Mouse (Mus musculus) CH12.LX (cell line): Measurements from ENCODE around the gene Ppp1r12a. TPM values are rescaled to one million over a fixed set of nuclear protein-coding genes. Genes with fewer than 3 reads are reported as not detected.
A peak's percentile ranks its signal among the peaks of the same experiment; 100 is the strongest.

Experiments used
- DNase-seq: peaks from one replicate; pipeline ENCODE4 v3.0.0-alpha.2; 2013; ENCODE audit errors: extremely low read depth
- H3K27ac ChIP-seq: 2 replicates; pipeline ENCODE4 v1.5.1; 2012; ENCODE audit warnings: low read depth, mild to moderate bottlenecking, control low read depth, moderate library complexity; ENCODE audit not compliant: insufficient read depth
- H3K27me3 ChIP-seq: replicated peaks from 2 replicates; pipeline ENCODE3; 2012; ENCODE audit warnings: inconsistent platforms
- H3K36me3 ChIP-seq, 2 experiments: replicated peaks in 1 of 2; 2 replicates each; pipeline versions ENCODE3 to v1.6.1; 2012; ENCODE audit warnings: inconsistent platforms in 1 of 2, low read length in 1 of 2, mild to moderate bottlenecking in 1 of 2, mixed read lengths in 1 of 2, moderate library complexity in 1 of 2; ENCODE audit not compliant: control insufficient read depth in 1 of 2, insufficient read depth in 1 of 2
- H3K4me1 ChIP-seq, 2 experiments: 2 replicates each; pipeline ENCODE4 v1.6.1; 2012; ENCODE audit warnings: inconsistent platforms in 1 of 2, moderate library complexity in 1 of 2; ENCODE audit not compliant: insufficient read depth in 2 of 2, control insufficient read depth in 1 of 2
- H3K4me2 ChIP-seq: 2 replicates; pipeline ENCODE4 v1.6.1; 2012; ENCODE audit warnings: low read depth, mild to moderate bottlenecking, control low read depth; ENCODE audit not compliant: poor library complexity, insufficient read depth, severe bottlenecking
- H3K4me3 ChIP-seq, 3 experiments: fragments of 150-350 bp in 1 of 3; sonication (generic) in 1 of 3; replicated peaks in 1 of 3; 2 replicates each; pipeline versions ENCODE3 to v1.5.1; 2011 to 2012; ENCODE audit warnings: low read depth in 2 of 3, low read length in 2 of 3, mild to moderate bottlenecking in 2 of 3, moderate library complexity in 2 of 3, control low read depth in 1 of 3, improper control_type of control experiment in 1 of 3, inconsistent platforms in 1 of 3, mixed read lengths in 1 of 3; ENCODE audit not compliant: poor library complexity in 1 of 3
- H3K79me2 ChIP-seq: replicated peaks from 2 replicates; pipeline ENCODE4 v1.6.1; 2012; ENCODE audit warnings: mild to moderate bottlenecking, moderate library complexity; ENCODE audit not compliant: control insufficient read depth, poor library complexity, insufficient read depth, severe bottlenecking; ENCODE audit errors: extremely low read depth
- H3K9ac ChIP-seq: 2 replicates; pipeline ENCODE4 v1.6.1; 2012; ENCODE audit warnings: low read depth, mild to moderate bottlenecking, control low read depth, moderate library complexity; ENCODE audit not compliant: insufficient read depth
- H3K9me3 ChIP-seq: replicated peaks from 2 replicates; pipeline ENCODE3; 2012; ENCODE audit warnings: low read length, inconsistent platforms, mixed read lengths
- BHLHE40 ChIP-seq: IDR thresholded peaks from 2 replicates; pipeline ENCODE4 v1.6.1; 2011; ENCODE audit warnings: mild to moderate bottlenecking, low read depth, low read length, improper control_type of control experiment
- CHD1 ChIP-seq: IDR thresholded peaks from 2 replicates; pipeline ENCODE4 v1.6.1; 2012; ENCODE audit warnings: low read depth, low read length, improper control_type of control experiment, inconsistent platforms
- CHD2 ChIP-seq: IDR thresholded peaks from 2 replicates; pipeline ENCODE4 v1.6.1; 2011; ENCODE audit warnings: low read length, improper control_type of control experiment
- CTCF ChIP-seq, 2 experiments: IDR thresholded peaks in 1 of 2; conservative IDR thresholded peaks in 1 of 2; 2 replicates each; pipeline ENCODE4 v1.5.1; 2011 to 2012; ENCODE audit warnings: low read depth in 2 of 2, low read length in 2 of 2, improper control_type of control experiment in 1 of 2, inconsistent platforms in 1 of 2, mild to moderate bottlenecking in 1 of 2, moderate library complexity in 1 of 2
- E2F4 ChIP-seq: IDR thresholded peaks from 2 replicates; pipeline ENCODE4 v1.6.1; 2011; ENCODE audit warnings: low read depth, low read length, improper control_type of control experiment; ENCODE audit not compliant: insufficient replicate concordance
- ELF1 ChIP-seq: IDR thresholded peaks from 2 replicates; pipeline ENCODE4 v1.6.1; 2014; ENCODE audit warnings: low read depth, mild to moderate bottlenecking, inconsistent platforms, low read length, improper control_type of control experiment
- EP300 ChIP-seq: IDR thresholded peaks from 2 replicates; pipeline ENCODE4 v1.6.1; 2011; ENCODE audit warnings: low read length, improper control_type of control experiment
- ETS1 ChIP-seq: conservative IDR thresholded peaks from 2 replicates; pipeline ENCODE4 v1.6.1; 2012; ENCODE audit warnings: low read depth, mild to moderate bottlenecking, inconsistent platforms, low read length, improper control_type of control experiment, moderate library complexity
- GABPA ChIP-seq: IDR thresholded peaks from 2 replicates; pipeline ENCODE4 v1.6.1; 2012; ENCODE audit warnings: low read depth, low read length, improper control_type of control experiment, inconsistent platforms; ENCODE audit not compliant: insufficient replicate concordance
- HCFC1 ChIP-seq: IDR thresholded peaks from 2 replicates; pipeline ENCODE4 v1.6.1; 2012; ENCODE audit warnings: low read depth, mild to moderate bottlenecking, inconsistent platforms, low read length, improper control_type of control experiment
- IRF4 ChIP-seq: IDR thresholded peaks from 2 replicates; pipeline ENCODE4 v1.6.1; 2014; ENCODE audit warnings: low read depth, mild to moderate bottlenecking, inconsistent platforms, low read length, improper control_type of control experiment
- JUN ChIP-seq: IDR thresholded peaks from 2 replicates; pipeline ENCODE4 v1.6.1; 2011; ENCODE audit warnings: low read depth, mild to moderate bottlenecking, low read length, improper control_type of control experiment, moderate library complexity; ENCODE audit not compliant: insufficient read depth
- JUND ChIP-seq: conservative IDR thresholded peaks from 2 replicates; pipeline ENCODE4 v1.6.1; 2011; ENCODE audit warnings: low read depth, low read length, improper control_type of control experiment
- KAT2A ChIP-seq: IDR thresholded peaks from 2 replicates; pipeline ENCODE4 v1.6.1; 2012; ENCODE audit warnings: low read length, improper control_type of control experiment, inconsistent platforms; ENCODE audit not compliant: insufficient replicate concordance
- MAFK ChIP-seq: IDR thresholded peaks from 2 replicates; pipeline ENCODE4 v1.6.1; 2011; ENCODE audit warnings: low read length, improper control_type of control experiment; ENCODE audit not compliant: insufficient replicate concordance
- MAX ChIP-seq: IDR thresholded peaks from 2 replicates; pipeline ENCODE4 v1.6.1; 2011; ENCODE audit warnings: low read length, improper control_type of control experiment
- MAZ ChIP-seq: IDR thresholded peaks from 2 replicates; pipeline ENCODE4 v1.6.1; 2012; ENCODE audit warnings: low read depth, mild to moderate bottlenecking, inconsistent platforms, low read length, improper control_type of control experiment, moderate library complexity
- MEF2A ChIP-seq: IDR thresholded peaks from 2 replicates; pipeline ENCODE4 v1.6.1; 2014; ENCODE audit warnings: low read depth, mild to moderate bottlenecking, inconsistent platforms, low read length, improper control_type of control experiment, borderline replicate concordance
- MXI1 ChIP-seq: IDR thresholded peaks from 2 replicates; pipeline ENCODE4 v1.6.1; 2011; ENCODE audit warnings: mild to moderate bottlenecking, low read depth, low read length, improper control_type of control experiment
- MYC ChIP-seq: IDR thresholded peaks from 2 replicates; pipeline ENCODE4 v1.6.1; 2011; ENCODE audit warnings: low read depth, mild to moderate bottlenecking, improper control_type of control experiment, low read length
- NELFE ChIP-seq: IDR thresholded peaks from 2 replicates; pipeline ENCODE4 v1.6.1; 2011; ENCODE audit warnings: low read depth, low read length, improper control_type of control experiment
- NRF1 ChIP-seq: IDR thresholded peaks from 2 replicates; pipeline ENCODE4 v1.6.1; 2014; ENCODE audit warnings: low read depth, mild to moderate bottlenecking, inconsistent platforms, low read length, improper control_type of control experiment, moderate library complexity
- PAX5 ChIP-seq: IDR thresholded peaks from 2 replicates; pipeline ENCODE4 v1.6.1; 2012; ENCODE audit warnings: low read length, inconsistent platforms, mixed read lengths
- POLR2A ChIP-seq: IDR thresholded peaks from 2 replicates; pipeline ENCODE4 v1.6.1; 2011; ENCODE audit warnings: low read depth, mild to moderate bottlenecking, improper control_type of control experiment, low read length
- POLR2AphosphoS2 ChIP-seq: IDR thresholded peaks from 2 replicates; pipeline ENCODE4 v1.6.1; 2011; ENCODE audit warnings: low read depth, low read length, improper control_type of control experiment
- RAD21 ChIP-seq: IDR thresholded peaks from 2 replicates; pipeline ENCODE4 v1.6.1; 2011; ENCODE audit warnings: low read depth, mild to moderate bottlenecking, low read length, improper control_type of control experiment, moderate library complexity
- RCOR1 ChIP-seq: conservative IDR thresholded peaks from 2 replicates; pipeline ENCODE4 v1.6.1; 2012; ENCODE audit warnings: low read depth, mild to moderate bottlenecking, inconsistent platforms, low read length, improper control_type of control experiment
- SIN3A ChIP-seq: IDR thresholded peaks from 2 replicates; pipeline ENCODE4 v1.6.1; 2012; ENCODE audit warnings: low read length, improper control_type of control experiment, inconsistent platforms
- SMC3 ChIP-seq: IDR thresholded peaks from 2 replicates; pipeline ENCODE4 v1.6.1; 2011; ENCODE audit warnings: low read depth, low read length, improper control_type of control experiment
- TBP ChIP-seq: conservative IDR thresholded peaks from 2 replicates; pipeline ENCODE4 v1.6.1; 2011; ENCODE audit warnings: low read depth, low read length, improper control_type of control experiment
- TCF12 ChIP-seq: IDR thresholded peaks from 2 replicates; pipeline ENCODE4 v1.6.1; 2014; ENCODE audit warnings: low read depth, mild to moderate bottlenecking, inconsistent platforms, low read length, improper control_type of control experiment
- UBTF ChIP-seq: IDR thresholded peaks from 2 replicates; pipeline ENCODE4 v1.6.1; 2012; ENCODE audit warnings: low read depth, mild to moderate bottlenecking, inconsistent platforms, low read length, improper control_type of control experiment, moderate library complexity
- USF1 ChIP-seq: IDR thresholded peaks from 2 replicates; pipeline ENCODE4 v1.6.1; 2014; ENCODE audit warnings: low read depth, mild to moderate bottlenecking, inconsistent platforms, low read length, improper control_type of control experiment
- USF2 ChIP-seq: conservative IDR thresholded peaks from 2 replicates; pipeline ENCODE4 v1.6.1; 2011; ENCODE audit warnings: low read depth, low read length, improper control_type of control experiment
- ZC3H11A ChIP-seq: IDR thresholded peaks from 2 replicates; pipeline ENCODE4 v1.6.1; 2012; ENCODE audit warnings: low read depth, mild to moderate bottlenecking, inconsistent platforms, low read length, improper control_type of control experiment
- ZKSCAN1 ChIP-seq: IDR thresholded peaks from 2 replicates; pipeline ENCODE4 v1.6.1; 2012; ENCODE audit warnings: low read depth, inconsistent platforms, low read length, improper control_type of control experiment, borderline replicate concordance
- ZMIZ1 ChIP-seq: IDR thresholded peaks from 2 replicates; pipeline ENCODE4 v1.6.1; 2012; ENCODE audit warnings: low read depth, mild to moderate bottlenecking, inconsistent platforms, low read length, improper control_type of control experiment
- dilution Hi-C: fragments of 300-500 bp; cut with MboI; formaldehyde crosslinking; loops from 2 replicates; pipeline ENCODE4 v1.14.3; 2020; ENCODE audit warnings: low sequenced_read_pairs; ENCODE audit not compliant: extremely low pct_unique_long_range_greater_than_20kb, extremely low pct_ligation_motif_present
- in situ Hi-C: fragments of 300-500 bp; cut with MboI; formaldehyde crosslinking; loops from 3 replicates; pipeline ENCODE4 v1.14.3; 2019; ENCODE audit warnings: low sequenced_read_pairs, low pct_ligation_motif_present, low pct_unique_long_range_greater_than_20kb, mixed read lengths
- polyA plus RNA-seq: library from polyadenylated mRNA; unstranded; fragments of >175 nt; gene quantifications from 2 replicates; pipeline ENCODE4 v1.2.1, GENCODE M21; 2012; ENCODE audit warnings: low read depth; ENCODE audit not compliant: insufficient read length
- total RNA-seq, 2 experiments: library from RNA; depleted of rRNA; stranded (reverse); fragments of 300-350 nt in 1 of 2; fragments of >200 nt in 1 of 2; gene quantifications; 2 replicates each; pipeline ENCODE4 v1.2.3; 2012 to 2014

Ppp1r12a gene
- total RNA-seq (2012; rRNA removed) (34.4 and 41.8 TPM in 2 replicates), total RNA-seq (2014; rRNA removed) (70.8 and 79.8 TPM in 2 replicates), polyA plus RNA-seq (59.7 and 60.0 TPM in 2 replicates)

GRCm38 (mm10) chr10:108161261-108162256, at the start of gene Ppp1r12a:
Gene Ppp1r12a (plus strand): TSS chr10:108162193.
- Histone ChIP-seq H3K9me3 (no peaks in the 10 kb centered on the region), H3K4me2 (peak within 1 kb of the TSS; percentile 75), H3K36me3 (peaks cover 0 to 10% of the 10 kb centered on the region in 2 experiments), H3K27ac (peak within 1 kb of the TSS; percentile 90), H3K27me3 (no peaks in the 10 kb centered on the region), H3K9ac (peak within 1 kb of the TSS; percentile 100), H3K4me1 (peaks cover 0 to 28% of the 10 kb centered on the region in 2 experiments; a peak in 3 of 4 replicates), H3K79me2 (peaks cover 32% of the 10 kb centered on the region), H3K4me3 (peak within 1 kb of the TSS; percentile 90 to 97 (median 94))
- DNase-seq = peak; percentile 84
- dilution Hi-C loops = no loop called here
- in situ Hi-C loops = no loop called here
- TF ChIP-seq SIN3A = no peak; the same call in 1 of the 2 replicates
- peak; percentile 52; the same call in 1 of the 2 replicates for TF ChIP-seq KAT2A
- TF ChIP-seq MAFK = no peak
- TF ChIP-seq NELFE = peak; percentile 88
- TF ChIP-seq MYC = no peak
- peak; percentile 86 for TF ChIP-seq ZMIZ1
- no peak for TF ChIP-seq GABPA
- no peak for TF ChIP-seq JUN
- TF ChIP-seq ETS1 = no peak
- no peak for TF ChIP-seq BHLHE40
- peak; percentile 93 for TF ChIP-seq POLR2A
- TF ChIP-seq TCF12 = peak; percentile 67
- no peak for TF ChIP-seq CHD1
- TF ChIP-seq MEF2A = no peak; the same call in none of the 2 replicates
- no peak for TF ChIP-seq POLR2AphosphoS2
- no peak for TF ChIP-seq ZC3H11A
- TF ChIP-seq PAX5 = no peak
- peak; percentile 68; the same call in 1 of the 2 replicates for TF ChIP-seq TBP
- TF ChIP-seq MXI1 = 0 out of 2 replicates have a peak, but pooled peaks have one; percentile 5
- peak; percentile 10; the same call in 1 of the 2 replicates for TF ChIP-seq IRF4
- no peak for TF ChIP-seq USF2
- peak; percentile 92 for TF ChIP-seq UBTF
- TF ChIP-seq RCOR1 = no peak
- TF ChIP-seq HCFC1 = peak; percentile 60; the same call in 1 of the 2 replicates
- TF ChIP-seq CTCF (conservative IDR thresholded peaks at IDR 0.05 in 1 of 2, IDR thresholded peaks at IDR 0.05 in 1 of 2; ENCODE audit: low read depth in 2 of 2, low read length in 2 of 2) = no peak
- TF ChIP-seq CHD2 = peak; percentile 95
- no peak for TF ChIP-seq E2F4
- TF ChIP-seq RAD21 = no peak
- TF ChIP-seq JUND = no peak
- peak; percentile 97 for TF ChIP-seq NRF1
- 0 out of 2 replicates have a peak, but pooled peaks have one; percentile 12 for TF ChIP-seq MAX
- no peak; the same call in 1 of the 2 replicates for TF ChIP-seq MAZ
- TF ChIP-seq SMC3 = no peak
- TF ChIP-seq USF1 = no peak
- no peak for TF ChIP-seq EP300
- TF ChIP-seq ZKSCAN1 = no peak
- TF ChIP-seq ELF1 = peak; percentile 80
